Mouse (Mus musculus): ENCODE results near the gene Ctsm. TPM values are rescaled to one million over a fixed set of nuclear protein-coding genes. Genes with fewer than 3 reads are reported as not detected.
"Not testable (repeated sequence)": the region's sequence is repeated elsewhere in the genome, so short reads cannot be mapped to it uniquely, and the experiment has no call there.

The Ctsm gene
- polyA plus RNA-seq (2014; fragmentation: Nextera tagmentation; extraction: Ambion mirVana), result not detected in 2 replicates

- Histone ChIP-seq H3K4me3 (ENCODE audit: low read depth, low read length) (no peak within 1 kb of the TSS), H3K4me1 (ENCODE audit: control insufficient read depth, insufficient read depth, low read length) (no peaks in the 10 kb centered on the region), H3K27me3 (ENCODE audit: control insufficient read depth, insufficient read depth, low read length) (no peaks in the 10 kb centered on the region), H3K36me3 (ENCODE audit: control insufficient read depth, insufficient read depth, low read length) (no peaks in the 10 kb centered on the region), H3K27ac (replicated peaks; ENCODE audit: low read depth, low read length) (no peak within 1 kb of the TSS), H3K9ac (ENCODE audit: low read length) (no peak within 1 kb of the TSS), H3K4me2 (ENCODE audit: low read depth, severe bottlenecking) (no peak within 1 kb of the TSS), H3K9me3 (ENCODE audit: control insufficient read depth, low read length) (no peaks in the 10 kb centered on the region)
- 75% methylated on average over 4 of the region's 4 CpGs for WGBS
- ATAC-seq (ENCODE audit: insufficient number of reproducible peaks, low FRiP score, low TSS enrichment, low read depth) (no peak), DNase-seq (ENCODE audit: low spot score) (no peak)
Observed at GRCm38 (mm10) chr13:61541631-61542030, at the start of gene Ctsm. Gene Ctsm (minus strand): TSS chr13:61541839.

GRCm38 (mm10) chr13:61570027-61570426 lies 28.4 kb upstream of the Ctsm start, which contains the start of gene Cts3:
Gene Cts3 (minus strand): TSS chr13:61570127.
- Histone ChIP-seq H3K4me2 (ENCODE audit: low read depth, severe bottlenecking) (no peak within 1 kb of the TSS), H3K9ac (ENCODE audit: low read length) (no peak within 1 kb of the TSS), H3K27me3 (ENCODE audit: control insufficient read depth, insufficient read depth, low read length) (no peaks in the 10 kb centered on the region), H3K27ac (replicated peaks; ENCODE audit: low read depth, low read length) (no peak within 1 kb of the TSS), H3K9me3 (ENCODE audit: control insufficient read depth, low read length) (peaks cover 4% of the 10 kb centered on the region; the same call in 1 of the 2 replicates), H3K36me3 (ENCODE audit: control insufficient read depth, insufficient read depth, low read length) (no peaks in the 10 kb centered on the region), H3K4me3 (ENCODE audit: low read depth, low read length) (no peak within 1 kb of the TSS), H3K4me1 (ENCODE audit: control insufficient read depth, insufficient read depth, low read length) (no peaks in the 10 kb centered on the region)
- no peak for ATAC-seq (ENCODE audit: insufficient number of reproducible peaks, low FRiP score, low TSS enrichment, low read depth)
- no peak for DNase-seq (ENCODE audit: low spot score)

- not testable (repeated sequence) for ATAC-seq (ENCODE audit: insufficient number of reproducible peaks, low FRiP score, low TSS enrichment, low read depth); H3K4me2 ChIP-seq (ENCODE audit: low read depth, severe bottlenecking); H3K27me3 ChIP-seq (ENCODE audit: control insufficient read depth, insufficient read depth, low read length); H3K4me1 ChIP-seq (ENCODE audit: control insufficient read depth, insufficient read depth, low read length); H3K4me3 ChIP-seq (ENCODE audit: low read depth, low read length); H3K27ac ChIP-seq (replicated peaks; ENCODE audit: low read depth, low read length); H3K9ac ChIP-seq (ENCODE audit: low read length); H3K9me3 ChIP-seq (ENCODE audit: control insufficient read depth, low read length); DNase-seq (ENCODE audit: low spot score); H3K36me3 ChIP-seq (ENCODE audit: control insufficient read depth, insufficient read depth, low read length)
- 47% methylated on average over 1 of the region's 1 CpGs for WGBS
Observed at GRCm38 (mm10) chr13:61568074-61568473, 26.4 kb upstream of the Ctsm start, which contains the start of gene Gm49352. Gene Gm49352 (minus strand): TSS chr13:61568174.

Other genes starting within 250 kb of the Ctsm start
- not detected in 2 replicates for gene Cts7, start 183.6 kb downstream of the Ctsm start, polyA plus RNA-seq (2014; fragmentation: Nextera tagmentation; extraction: Ambion mirVana)
- not detected in 2 replicates for gene Gm49352, start 26.3 kb upstream of the Ctsm start, polyA plus RNA-seq (2014; fragmentation: Nextera tagmentation; extraction: Ambion mirVana)
- gene Cts3, start 28.3 kb upstream of the Ctsm start, polyA plus RNA-seq (2014; fragmentation: Nextera tagmentation; extraction: Ambion mirVana), result not detected in 2 replicates

Data from limb, embryonic 11.5 days (tissue).